ENCODE assay signal across 9 mouse cellular contexts in the genomic region with DNA sequence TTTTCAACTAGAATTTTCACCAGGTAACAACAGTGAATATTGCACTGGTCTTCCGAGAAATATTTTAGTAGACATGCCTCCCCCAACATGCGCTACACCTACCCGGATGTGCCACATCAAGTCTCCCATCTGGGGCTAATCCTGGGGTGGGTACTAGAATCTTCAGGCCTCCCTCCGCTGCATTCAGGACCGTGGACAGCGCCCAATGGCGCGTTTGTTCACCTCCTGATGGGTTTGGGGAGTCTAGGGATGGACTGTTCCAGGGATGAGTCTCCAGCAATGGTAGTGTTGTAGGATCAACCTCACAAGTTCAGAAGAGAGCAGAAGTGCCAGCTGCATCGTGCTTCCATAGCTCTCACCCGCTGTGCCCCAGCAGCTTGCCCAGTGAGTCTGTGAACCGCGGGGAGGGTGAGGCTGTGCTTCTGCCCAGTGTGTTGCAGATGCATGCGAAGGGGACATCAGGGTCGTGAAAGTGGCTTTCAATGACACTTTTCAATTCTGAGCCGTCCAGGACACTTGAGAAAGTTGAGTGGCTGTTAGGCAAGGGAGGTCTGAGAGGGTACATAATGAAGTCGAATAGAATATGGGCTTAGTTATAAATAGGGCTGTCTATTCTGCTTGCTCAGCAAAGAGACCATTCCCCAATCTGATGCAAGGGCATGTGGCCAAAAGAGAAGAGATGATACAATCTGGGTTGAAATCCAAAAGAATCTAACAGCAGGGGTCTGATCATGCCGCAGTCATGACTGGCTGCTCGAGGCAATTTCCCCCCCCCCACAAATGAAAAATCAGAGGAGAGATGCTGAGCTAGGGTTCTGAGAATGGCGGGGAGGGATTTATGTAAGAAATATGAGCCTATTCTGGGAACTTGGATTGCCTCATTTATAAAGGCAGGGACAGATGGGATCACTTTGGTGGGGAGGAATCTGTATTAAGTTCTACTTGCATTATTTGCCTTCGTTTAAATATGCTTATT.
A peak's percentile ranks its signal among the peaks of the same experiment; 100 is the strongest.
DNase-seq lines count a peak whose midpoint lies in the region; ATAC-seq and TF ChIP-seq lines count a peak whose summit lies in the region.
"Had no signal": no experiment of that assay in that cellular context is flagged by ENCODE, and none has a peak within 500 bp of the region (broad histone marks: within the 10 kb centered on the region; RNA-seq: fewer than 3 reads in every experiment).

No protein-coding gene starts in this region.

- no peak overlapping the region for H3ac ChIP-seq in myocyte (ENCODE audit: control insufficient read depth, insufficient read length)

- intact Hi-C loops in left cerebral cortex, postnatal 4 days (cut with DNase I), result no loop called here

- H3K27ac ChIP-seq in embryonic facial prominence, embryonic 14.5 days (replicated peaks; ENCODE audit: low read depth, low read length), result no peak overlapping the region
- no peak overlapping the region for H3K27ac ChIP-seq in cerebellum, adult 2 months (ENCODE audit: insufficient read depth, low read length)
- H3K27ac ChIP-seq: liver, embryonic 13.5 days had no signal

- H3K79me2 ChIP-seq in myocyte (ENCODE audit: control insufficient read depth, insufficient read depth), result no peaks in the 10 kb centered on the region

- no peak for ATAC-seq in embryonic facial prominence, embryonic 14.5 days (ENCODE audit: low read depth)

- no peak for TF ChIP-seq CTCF in brain, embryonic 14.5 days (IDR thresholded peaks at IDR 0.05; ENCODE audit: borderline replicate concordance, extremely low read depth, insufficient read depth, insufficient read length)
- no peak for TF ChIP-seq CTCF in cerebellum, adult 2 months (IDR thresholded peaks at IDR 0.05; ENCODE audit: borderline replicate concordance, insufficient read depth, low read depth, low read length)

- TF ChIP-seq POLR2A in brain, embryonic 14.5 days (IDR thresholded peaks at IDR 0.05; ENCODE audit: borderline replicate concordance, extremely low read depth, insufficient read depth, insufficient read length, poor library complexity, severe bottlenecking), result no peak
- no peak for TF ChIP-seq POLR2A in myocyte (IDR thresholded peaks at IDR 0.05; ENCODE audit: insufficient read length, low read depth)
- no peak for TF ChIP-seq POLR2A in cerebellum, adult 2 months (IDR thresholded peaks at IDR 0.05; ENCODE audit: borderline replicate concordance, insufficient read depth, low read length)

- no peak overlapping the region for H3K4me2 ChIP-seq in embryonic facial prominence, embryonic 14.5 days (ENCODE audit: low read depth, low read length)
- H3K4me2 ChIP-seq in myocyte (ENCODE audit: low read depth), result no peak overlapping the region
- H3K4me2 ChIP-seq: liver, embryonic 13.5 days had no signal

- WGBS in embryonic facial prominence, embryonic 14.5 days, result 53% methylated on average over 20 of the region's 20 CpGs
- WGBS in cerebellum, adult 2 months, result 43% methylated on average over 20 of the region's 20 CpGs

- H3K27me3 ChIP-seq in embryonic facial prominence, embryonic 14.5 days (replicated peaks; ENCODE audit: control insufficient read depth, insufficient read depth, low read length), result no peaks in the 10 kb centered on the region
- no peaks in the 10 kb centered on the region for H3K27me3 ChIP-seq in myocyte (ENCODE audit: control insufficient read depth, insufficient read depth, insufficient read length)
- H3K27me3 ChIP-seq in cerebellum, adult 2 months (ENCODE audit: control insufficient read depth, insufficient read depth, low read length), result no peaks in the 10 kb centered on the region
- H3K27me3 ChIP-seq: liver, embryonic 13.5 days had no signal

- peak; percentile 46 for DNase-seq in left cerebral cortex, postnatal 4 days
- DNase-seq in left cerebral cortex, adult 8-10 months (ENCODE audit: low spot score in 2 of 2), result no peak
- peak; percentile 64 for DNase-seq in brain, embryonic 14.5 days (ENCODE audit: low read depth)
- DNase-seq in embryonic facial prominence, embryonic 14.5 days (ENCODE audit: low spot score), result peak; percentile 56
- no peak for DNase-seq in cerebellum, adult 2 months
- DNase-seq in right cerebral cortex, postnatal 4 days, result no peak
- DNase-seq: liver, embryonic 13.5 days had no signal

- H3K9ac ChIP-seq in embryonic facial prominence, embryonic 14.5 days (ENCODE audit: low read depth, low read length), result no peak overlapping the region
- H3K9ac ChIP-seq: liver, embryonic 13.5 days had no signal

- H3K4me3 ChIP-seq in embryonic facial prominence, embryonic 14.5 days (ENCODE audit: low read depth, low read length), result no peak overlapping the region
- no peak overlapping the region for H3K4me3 ChIP-seq in myocyte
- H3K4me3 ChIP-seq in cerebellum, adult 2 months (replicated peaks; ENCODE audit: insufficient read depth, low read depth, low read length), result no peak overlapping the region
- H3K4me3 ChIP-seq: erythroblast, embryonic 14.5 days; liver, embryonic 13.5 days had no signal

- H3K4me1 ChIP-seq in embryonic facial prominence, embryonic 14.5 days (ENCODE audit: control insufficient read depth, insufficient read depth, low read length), result no peaks in the 10 kb centered on the region
- peaks cover 3% of the 10 kb centered on the region for H3K4me1 ChIP-seq in cerebellum, adult 2 months (ENCODE audit: control insufficient read depth, insufficient read depth, low read length)
- H3K4me1 ChIP-seq: liver, embryonic 13.5 days had no signal

- no peaks in the 10 kb centered on the region for H3K36me3 ChIP-seq in embryonic facial prominence, embryonic 14.5 days (ENCODE audit: control insufficient read depth, insufficient read depth, low read length)
- no peaks in the 10 kb centered on the region for H3K36me3 ChIP-seq in myocyte (ENCODE audit: control insufficient read depth, insufficient read depth)
- H3K36me3 ChIP-seq: liver, embryonic 13.5 days had no signal

- H3K9me3 ChIP-seq in embryonic facial prominence, embryonic 14.5 days (ENCODE audit: control insufficient read depth, low read length), result no peaks in the 10 kb centered on the region

TF ChIP-seq in myocyte, 11 proteins besides CTCF, POLR2A, EP300 and RAD21:
- TF ChIP-seq REST (IDR thresholded peaks at IDR 0.05; ENCODE audit: insufficient read depth, insufficient read length) (peak; percentile 55), TCF12 (IDR thresholded peaks at IDR 0.05; ENCODE audit: insufficient read depth, poor library complexity, severe bottlenecking) (no peak)

Comparison
In these comparisons a context has a peak if more than half of its experiments do, and no peak if none do; other contexts are left out.
1. DNase-seq: peak in left cerebral cortex, postnatal 4 days (single experiment), brain, embryonic 14.5 days (single experiment) and embryonic facial prominence, embryonic 14.5 days (single experiment); none in left cerebral cortex, adult 8-10 months (0 of 2), cerebellum, adult 2 months (0 of 2) and right cerebral cortex, postnatal 4 days (single experiment).